Mouse (Mus musculus): ENCODE data around the gene Unc13c. TPM values are rescaled to one million over a fixed set of nuclear protein-coding genes. Genes with fewer than 3 reads are reported as not detected.

Unc13c gene
- polyA plus RNA-seq, 1 experiment from 2014 or later = not detected

DNA sequence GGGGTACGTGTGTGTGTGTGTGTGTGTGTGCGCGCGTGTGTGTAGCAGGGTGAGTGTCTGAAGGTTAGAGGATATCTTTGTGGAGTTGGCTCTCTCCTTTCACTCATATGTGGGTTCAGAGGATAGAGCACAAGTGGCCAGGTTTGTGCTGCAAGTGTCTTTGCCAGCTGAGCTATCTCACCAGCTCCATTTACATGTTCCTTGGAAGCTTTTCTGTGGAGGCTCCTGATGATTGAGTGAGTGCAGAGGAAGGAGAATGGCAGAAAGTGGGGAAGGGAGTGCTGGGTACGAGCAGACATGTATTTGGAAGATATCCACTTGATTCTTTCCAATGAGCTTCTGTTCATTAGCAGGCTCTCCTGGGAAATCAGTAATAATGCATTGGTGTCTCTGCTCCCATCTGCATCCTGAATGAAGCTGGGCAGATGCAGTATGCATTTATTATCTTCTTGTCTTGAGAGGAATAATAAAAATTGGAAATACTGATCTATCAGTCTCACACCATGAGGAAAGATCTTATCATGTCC is 86.3 kb downstream of the Unc13c start:
- no peak for DNase-seq (ENCODE audit: low spot score)

DNA sequence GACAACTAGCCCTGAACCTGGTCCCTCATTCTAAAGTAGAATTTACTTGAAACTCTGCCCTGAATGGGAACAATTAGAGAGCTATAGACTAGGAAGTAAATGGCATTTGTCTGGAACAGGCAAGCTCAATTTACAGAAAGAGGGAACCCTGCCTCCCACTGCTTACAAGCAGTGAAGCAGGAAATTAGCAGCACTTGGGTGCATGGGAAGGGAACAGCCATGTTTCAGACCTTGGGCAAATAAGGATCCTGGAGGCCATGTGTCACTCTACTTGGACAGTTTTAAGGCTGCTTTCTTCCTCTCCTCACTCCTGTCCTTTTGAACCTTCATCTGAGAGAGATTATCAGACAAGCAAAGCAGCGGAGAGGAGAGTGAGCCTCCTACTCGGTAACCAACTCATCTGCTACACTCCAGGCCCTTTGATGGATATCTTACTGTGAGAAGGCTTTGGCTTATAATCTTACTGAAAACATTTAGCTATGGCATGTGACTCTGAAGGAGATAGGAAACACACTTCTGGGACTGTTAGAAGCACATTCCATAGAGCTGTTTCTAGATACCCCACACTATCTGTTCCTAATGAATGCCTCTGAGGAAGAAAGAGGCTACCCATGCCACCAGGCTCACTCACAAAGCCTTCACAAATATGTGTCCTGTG is 101.2 kb downstream of the Unc13c start:
- no peak for DNase-seq (ENCODE audit: low spot score)

DNA sequence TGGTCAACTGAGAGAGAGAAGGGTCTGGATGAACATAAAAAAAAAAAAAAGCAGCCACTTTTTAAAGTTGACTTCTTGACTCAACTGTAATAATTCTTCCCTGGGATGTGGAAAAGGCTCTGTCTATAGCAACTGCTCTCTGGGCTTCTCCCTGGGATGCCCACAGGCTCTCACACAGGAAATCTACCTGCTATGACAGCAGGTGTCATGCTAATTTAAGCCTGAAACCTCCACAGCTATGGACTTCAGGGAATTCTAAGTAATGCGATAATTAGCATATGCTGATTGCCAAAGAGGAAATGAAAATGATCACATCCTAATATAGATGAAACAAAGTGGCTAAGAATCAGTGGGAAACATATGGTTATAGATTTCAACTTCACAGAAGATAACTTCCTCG is 102.1 kb downstream of the Unc13c start:
- no peak for DNase-seq (ENCODE audit: low spot score)

GRCm38 (mm10) chr9:73859469-73859868 is 109.3 kb downstream of the Unc13c start:
- DNase-seq (ENCODE audit: low spot score) = no peak

GRCm38 (mm10) chr9:73854281-73854680 is 114.5 kb downstream of the Unc13c start:
- DNase-seq (ENCODE audit: low spot score) = no peak

DNA sequence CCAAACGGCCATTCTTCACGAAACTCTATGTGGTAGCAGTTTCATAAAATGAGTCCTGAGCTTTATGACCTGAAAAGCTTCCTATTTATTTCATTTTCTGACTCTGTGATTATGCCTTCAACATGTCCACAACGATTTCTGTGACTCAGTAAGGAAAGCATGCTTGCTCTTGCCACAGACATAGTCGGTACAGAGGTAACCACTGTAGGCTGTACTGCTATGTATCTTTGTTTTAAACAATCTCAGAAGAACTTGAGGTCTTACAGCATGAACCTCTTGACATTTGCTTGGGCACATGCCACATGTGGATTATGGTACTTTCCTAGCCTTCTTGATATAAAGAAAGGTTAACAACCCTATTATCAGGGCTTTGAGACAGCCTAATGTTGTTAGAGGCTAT is 162.1 kb downstream of the Unc13c start:
- no peak for DNase-seq (ENCODE audit: low spot score)

DNA sequence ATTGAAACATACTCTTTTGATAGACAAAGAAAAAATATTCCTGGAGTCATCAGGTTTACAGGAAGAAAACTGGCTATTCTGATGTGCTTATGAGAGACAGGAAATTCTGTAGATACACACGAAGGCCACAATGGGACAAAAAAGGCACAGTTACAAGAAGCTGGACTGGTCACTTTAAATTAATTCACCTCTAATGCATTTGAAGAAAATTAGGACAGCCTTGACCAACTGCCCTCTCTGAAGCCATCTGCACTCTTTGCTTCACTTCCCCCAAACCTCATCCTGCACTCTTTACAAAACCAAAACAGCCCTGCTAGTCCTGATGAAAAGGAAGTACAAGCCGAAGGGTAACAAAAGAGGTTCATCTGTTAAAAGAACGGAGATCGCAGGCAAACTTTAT is 194.2 kb downstream of the Unc13c start:
- no peak for DNase-seq (ENCODE audit: low spot score)

DNA sequence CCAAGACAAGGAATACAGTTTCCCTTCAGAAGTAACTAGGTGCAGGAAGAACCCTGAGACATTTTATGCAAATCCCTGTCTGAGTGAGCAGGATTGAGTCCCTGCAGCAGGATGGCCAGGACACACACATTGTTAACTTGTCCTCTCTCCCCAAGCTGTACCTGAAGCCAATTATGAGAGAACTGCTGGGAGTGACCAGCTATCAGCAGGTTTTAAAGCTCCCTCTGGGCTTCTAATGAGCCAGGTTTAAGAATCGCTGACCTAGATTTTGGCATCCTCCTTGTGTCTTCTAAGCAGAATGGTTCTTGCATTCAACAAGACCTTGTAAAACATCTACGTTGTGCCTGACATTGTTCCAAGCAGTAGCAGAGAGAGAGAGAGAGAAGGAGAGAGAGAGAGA is 213.6 kb downstream of the Unc13c start:
- DNase-seq (ENCODE audit: low spot score) = no peak

DNA sequence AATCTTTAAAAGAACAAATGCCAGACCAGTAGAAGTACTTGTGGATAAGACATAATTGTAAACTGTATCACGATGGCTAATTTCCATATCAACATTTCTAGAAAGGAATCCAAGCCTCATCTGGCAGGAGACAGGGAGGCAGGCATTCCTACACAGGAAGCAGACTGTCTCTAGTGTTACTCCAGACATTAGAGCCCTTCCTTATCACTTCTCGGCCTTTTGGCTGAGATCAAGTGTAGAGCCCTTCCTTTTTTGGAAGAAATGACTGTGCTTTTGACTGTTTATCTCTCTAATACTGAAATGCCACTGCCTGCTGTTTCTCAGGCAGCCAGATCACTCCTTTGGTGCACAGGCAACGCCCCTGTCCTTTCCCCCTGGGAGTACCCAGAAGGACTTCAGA is 215.3 kb downstream of the Unc13c start:
- no peak for DNase-seq (ENCODE audit: low spot score)

GRCm38 (mm10) chr9:73751344-73751743 is 217.4 kb downstream of the Unc13c start:
- no peak for DNase-seq (ENCODE audit: low spot score)

DNA sequence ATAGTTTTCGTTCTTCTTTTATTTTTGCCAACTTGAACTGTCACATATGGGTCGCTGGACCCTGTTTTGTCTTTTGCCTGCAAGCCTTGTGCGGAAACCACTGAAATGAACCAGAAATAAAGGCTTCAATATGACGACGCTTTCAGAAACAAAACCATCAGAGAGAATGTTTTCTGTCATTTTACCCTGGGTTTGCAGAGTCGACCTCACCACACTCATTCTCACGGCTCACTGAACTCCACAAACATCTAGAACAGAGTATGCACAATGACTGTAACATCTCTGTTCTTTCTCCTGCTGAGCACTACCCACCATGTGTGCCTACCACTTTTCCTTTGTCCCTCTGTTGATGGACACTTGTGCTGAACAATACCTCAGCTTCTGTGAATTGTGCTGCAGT is 234.3 kb downstream of the Unc13c start:
- DNase-seq (ENCODE audit: low spot score) = no peak

GRCm38 (mm10) chr9:73725717-73726662 is 242.8 kb downstream of the Unc13c start:
- DNase-seq (ENCODE audit: low spot score) = no peak

DNA sequence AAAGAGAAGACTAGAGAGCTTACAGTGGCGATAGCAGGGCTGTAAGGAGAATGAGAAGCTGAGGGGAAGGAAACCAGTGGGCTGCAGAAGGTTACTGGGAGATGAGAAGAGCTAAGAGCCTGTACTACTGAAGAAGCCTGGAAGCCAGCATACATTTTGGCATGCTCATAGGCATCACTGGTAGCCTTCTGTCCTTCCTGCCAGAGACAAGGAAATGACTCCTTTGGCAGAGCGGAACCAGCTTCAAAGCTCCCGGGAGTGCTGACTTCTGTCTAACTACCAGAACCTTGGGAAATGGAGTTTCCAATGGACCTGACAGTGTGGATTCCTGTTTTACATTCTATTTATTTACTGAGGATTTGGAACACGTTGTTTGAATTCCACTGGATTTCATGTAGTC is 244.0 kb downstream of the Unc13c start:
- no peak for DNase-seq (ENCODE audit: low spot score)

DNA sequence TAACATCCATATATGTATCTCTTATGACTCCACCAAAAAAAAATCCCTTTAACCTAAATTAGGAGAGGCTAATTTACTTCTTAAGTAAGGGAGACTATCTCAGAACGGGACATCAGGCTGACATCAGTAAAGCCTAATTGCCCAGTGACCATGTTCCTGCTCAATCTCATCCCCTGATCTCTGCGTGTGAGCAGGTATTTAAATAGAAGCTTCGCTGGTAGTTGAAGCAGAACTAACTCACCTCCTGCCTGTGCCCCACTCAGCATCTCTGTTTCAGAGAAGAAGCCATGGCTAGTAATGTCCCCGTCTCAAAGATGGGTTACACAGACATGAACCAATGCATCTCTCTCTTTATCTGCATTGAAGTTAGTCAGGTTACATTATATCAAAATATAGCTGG is 255.3 kb downstream of the Unc13c start:
- no peak for DNase-seq (ENCODE audit: low spot score)

GRCm38 (mm10) chr9:73697103-73697502 is 271.7 kb downstream of the Unc13c start:
- no peak for DNase-seq (ENCODE audit: low spot score)

- DNase-seq (ENCODE audit: low spot score) = no peak
These were observed 287.2 kb downstream of the Unc13c start for GRCm38 (mm10) chr9:73681580-73681979.

- DNase-seq (ENCODE audit: low spot score) = no peak
These were observed 287.9 kb downstream of the Unc13c start for GRCm38 (mm10) chr9:73680545-73681495.

DNA sequence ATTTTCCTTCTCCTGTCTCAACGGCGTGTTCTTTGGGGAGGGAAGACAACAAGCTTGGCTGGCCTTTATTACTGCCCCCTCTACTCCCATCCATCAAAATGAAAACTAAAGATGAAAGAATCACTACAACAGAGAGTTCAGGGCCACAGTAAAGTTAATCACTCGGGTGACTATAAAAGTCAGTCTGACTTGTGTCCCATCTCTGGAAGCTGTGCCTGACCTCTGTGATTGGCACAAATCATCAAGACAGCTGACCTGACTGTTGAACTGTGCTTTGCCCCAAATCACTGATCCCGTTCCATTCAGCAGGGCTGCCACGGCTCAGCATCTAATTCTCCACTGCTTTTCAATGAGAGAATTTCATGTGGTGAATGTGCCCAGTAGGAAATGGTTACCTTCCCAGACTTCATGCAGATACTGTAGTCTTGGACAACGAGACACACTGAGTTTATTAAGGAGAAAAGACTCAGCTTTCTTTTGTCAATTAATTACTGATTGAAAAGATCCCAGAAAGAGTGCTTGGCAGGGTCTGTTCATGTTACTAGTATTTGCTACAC is 297.0 kb downstream of the Unc13c start:
- no peak for DNase-seq (ENCODE audit: low spot score)

DNA sequence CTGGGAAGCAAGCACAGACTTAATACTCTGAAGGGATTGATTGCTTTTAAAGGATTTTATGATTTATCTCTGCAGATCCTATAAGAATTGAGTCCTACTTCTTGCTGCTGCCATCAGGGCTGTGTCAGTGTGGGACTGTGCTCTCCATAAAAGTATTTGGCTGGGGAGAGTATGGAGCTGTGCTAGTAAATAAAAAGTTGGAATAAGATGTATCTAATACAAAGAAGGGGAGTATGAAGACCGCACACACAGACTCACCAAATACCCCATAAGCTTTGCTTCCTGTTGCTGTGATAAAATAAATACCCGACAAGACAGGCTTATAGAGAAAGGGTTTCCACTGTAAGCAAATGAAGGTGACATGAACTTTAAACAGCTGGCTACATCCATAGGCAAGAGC is 298.7 kb downstream of the Unc13c start:
- no peak for DNase-seq (ENCODE audit: low spot score)

- DNase-seq (ENCODE audit: low spot score) = no peak
These were observed 305.9 kb downstream of the Unc13c start for GRCm38 (mm10) chr9:73662839-73663238.

- DNase-seq (ENCODE audit: low spot score) = no peak
These were observed 319.7 kb downstream of the Unc13c start for GRCm38 (mm10) chr9:73649088-73649487.

All from thymus, postnatal 0 days (tissue).